Mouse (Mus musculus) monocyte, adult 5-6 weeks (primary cell): ENCODE data around the gene Iqcg. TPM values are rescaled to one million over a fixed set of nuclear protein-coding genes. Genes with fewer than 3 reads are reported as not detected.
"Not testable (repeated sequence)": the region's sequence is repeated elsewhere in the genome, so short reads cannot be mapped to it uniquely, and the experiment has no call there.

Source experiments
- ATAC-seq: fragments of 153-309, 156-312 bp; replicated peaks from 2 replicates; pipeline ENCODE4 v1.8.0; 2017; ENCODE audit warnings: mild to moderate bottlenecking; ENCODE audit not compliant: low TSS enrichment, insufficient number of reproducible peaks, severe bottlenecking, poor library complexity, low FRiP score
- total RNA-seq: library from RNA; stranded (forward); fragments of 200-1000, 200-491, 200-594 nt; gene quantifications from 3 replicates; pipeline ENCODE4 v1.2.3, GENCODE M21; 2017

The Iqcg gene
- total RNA-seq, 1 experiment from 2014 or later, result 0.86 TPM

GRCm38 (mm10) chr16:33056786-33057185 is 768 bp upstream of the Iqcg start:
- ATAC-seq, result no peak

GRCm38 (mm10) chr16:33055655-33056054 is 363 bp downstream of the Iqcg start:
- no peak for ATAC-seq

- not testable (repeated sequence) for ATAC-seq
These were observed 1.1 kb downstream of the Iqcg start for GRCm38 (mm10) chr16:33054927-33055326.

GRCm38 (mm10) chr16:33053141-33053540 is 2.9 kb downstream of the Iqcg start:
- no peak for ATAC-seq

- ATAC-seq, result no peak
These were observed 6.2 kb downstream of the Iqcg start for GRCm38 (mm10) chr16:33049809-33050208.

GRCm38 (mm10) chr16:33048686-33049085 is 7.3 kb downstream of the Iqcg start:
- no peak for ATAC-seq

GRCm38 (mm10) chr16:33048004-33048403 is 8.0 kb downstream of the Iqcg start:
- no peak for ATAC-seq

GRCm38 (mm10) chr16:33043268-33043667 is 12.8 kb downstream of the Iqcg start:
- ATAC-seq, result no peak

GRCm38 (mm10) chr16:33042682-33043081 is 13.3 kb downstream of the Iqcg start:
- ATAC-seq, result no peak

GRCm38 (mm10) chr16:33036006-33036405 is 20.0 kb downstream of the Iqcg start:
- ATAC-seq, result no peak

GRCm38 (mm10) chr16:33026357-33026756 is 29.7 kb downstream of the Iqcg start:
- ATAC-seq, result no peak

- ATAC-seq, result no peak
These were observed 31.4 kb downstream of the Iqcg start for GRCm38 (mm10) chr16:33024456-33025104.

GRCm38 (mm10) chr16:33023750-33024149 is 32.3 kb downstream of the Iqcg start:
- ATAC-seq, result peak; percentile 96

GRCm38 (mm10) chr16:33021381-33021780 is 34.6 kb downstream of the Iqcg start:
- no peak for ATAC-seq

- ATAC-seq, result no peak
These were observed 36.8 kb downstream of the Iqcg start for GRCm38 (mm10) chr16:33019117-33019770.

GRCm38 (mm10) chr16:33017677-33018349 is 38.2 kb downstream of the Iqcg start:
- ATAC-seq, result no peak

- no peak for ATAC-seq
These were observed 40.0 kb downstream of the Iqcg start for GRCm38 (mm10) chr16:33015986-33016385.

GRCm38 (mm10) chr16:33015396-33015907 is 40.6 kb downstream of the Iqcg start:
- ATAC-seq, result no peak

GRCm38 (mm10) chr16:33014921-33015320 is 41.1 kb downstream of the Iqcg start:
- ATAC-seq, result no peak

GRCm38 (mm10) chr16:33013801-33014200 is 42.2 kb downstream of the Iqcg start:
- no peak for ATAC-seq
